Mouse (Mus musculus) liver, embryonic 14.5 days (tissue): ENCODE data around the gene Pepd.

Experiments
- CTCF ChIP-seq: IDR thresholded peaks from 2 replicates; pipeline ENCODE4 v1.5.1; 2016; ENCODE audit warnings: antibody characterized with exemption, low read depth, control low read depth
- EP300 ChIP-seq: IDR thresholded peaks from 2 replicates; pipeline ENCODE4 v1.6.1; 2016; ENCODE audit warnings: antibody characterized with exemption, low read depth

DNA sequence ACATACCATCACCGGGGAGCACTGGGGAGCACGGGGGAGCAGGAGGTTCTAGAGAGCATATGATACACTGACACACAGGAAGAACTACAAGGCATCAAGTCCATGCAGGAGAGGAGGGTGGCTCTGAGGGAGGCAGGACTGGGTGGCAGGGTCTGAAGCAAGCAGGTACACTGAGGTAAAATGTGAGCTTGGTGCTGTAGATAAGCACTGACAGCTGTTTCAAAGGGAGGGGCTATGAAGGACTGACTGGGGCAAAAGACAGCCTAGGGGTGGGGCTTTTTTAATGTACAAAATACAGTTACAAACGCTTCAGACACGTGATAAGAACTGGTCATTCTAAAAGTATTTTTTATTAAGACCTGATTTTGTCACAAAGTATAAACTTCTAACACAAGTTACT, 133.9 kb downstream of the Pepd start:
- no peak for TF ChIP-seq CTCF
- 0 out of 2 replicates have a peak, but pooled peaks have one; percentile 13 for TF ChIP-seq EP300
